Mouse (Mus musculus): ENCODE measurements around the gene Farsa.

DNA sequence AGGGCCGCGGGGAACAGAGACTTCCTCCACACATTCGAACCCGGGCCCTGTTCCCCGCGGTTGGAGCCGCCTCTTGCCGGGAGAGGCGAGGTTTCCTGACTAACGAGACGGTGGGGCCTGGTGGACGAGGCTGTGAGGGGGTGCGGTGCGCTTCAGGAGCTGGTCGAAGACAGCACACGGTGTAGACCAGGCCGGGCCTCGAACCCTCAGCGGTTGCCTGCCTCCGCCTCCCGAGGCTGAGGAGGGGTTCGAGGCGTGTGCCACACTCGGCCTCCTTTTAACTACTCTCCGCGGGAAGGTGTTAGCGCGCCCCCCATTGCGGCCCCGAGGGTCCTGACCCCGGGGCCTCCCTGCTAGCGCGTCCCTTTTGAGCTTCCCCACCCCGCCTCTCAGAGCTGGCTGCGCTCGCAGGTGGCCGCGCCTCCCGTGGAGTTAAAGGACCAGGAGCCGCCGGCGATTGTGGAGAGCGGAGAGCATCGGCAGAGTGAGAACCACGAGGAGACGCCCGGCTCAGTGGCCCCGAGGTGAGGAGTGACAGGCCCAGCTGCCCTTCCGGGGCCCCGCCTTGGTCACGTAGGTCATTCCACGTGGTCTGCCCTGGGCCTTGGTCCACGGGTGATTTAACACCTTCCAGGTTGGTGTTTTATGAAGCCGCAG, 15.6 kb downstream of the Farsa start:
- TF ChIP-seq POLR2A (IDR thresholded peaks at IDR 0.05; ENCODE audit: extremely low read depth, insufficient read depth, low read length): no peak
- no peak for TF ChIP-seq CTCF (IDR thresholded peaks at IDR 0.05; ENCODE audit: low read depth, low read length)

Measured in liver, adult 2 months (tissue).